Mouse (Mus musculus) intestine, postnatal 0 days (tissue): ENCODE data around the gene Btd. TPM values are rescaled to one million over a fixed set of nuclear protein-coding genes. Genes with fewer than 3 reads are reported as not detected.
A peak's percentile ranks its signal among the peaks of the same experiment; 100 is the strongest.

Experiments used
- ATAC-seq: fragments of 200-750 bp; cut with Nextera tagmentation; 2 replicates; pipeline ENCODE4 v1.8.0; 2017; ENCODE audit warnings: mild to moderate bottlenecking, moderate TSS enrichment, moderate library complexity
- H3K27ac ChIP-seq: fragments of 300-500 bp; sonication (generic); 2 replicates; pipeline ENCODE4 v1.5.1; 2014; ENCODE audit warnings: mild to moderate bottlenecking, low read depth, low read length, moderate library complexity
- H3K27me3 ChIP-seq: fragments of 300-500 bp; sonication (generic); replicated peaks from 2 replicates; pipeline ENCODE4 v1.6.1; 2014; ENCODE audit warnings: low read length, mixed read lengths; ENCODE audit not compliant: control insufficient read depth, insufficient read depth
- H3K36me3 ChIP-seq: fragments of 300-500 bp; sonication (generic); 2 replicates; pipeline ENCODE4 v1.6.1; 2014; ENCODE audit warnings: mild to moderate bottlenecking, moderate library complexity; ENCODE audit not compliant: control insufficient read depth, insufficient read depth
- H3K4me1 ChIP-seq: fragments of 300-500 bp; sonication (generic); replicated peaks from 2 replicates; pipeline ENCODE4 v1.6.1; 2014; ENCODE audit warnings: antibody characterized with exemption, low read length, mixed read lengths; ENCODE audit not compliant: control insufficient read depth, insufficient read depth
- H3K4me2 ChIP-seq: fragments of 300-500 bp; sonication (generic); replicated peaks from 2 replicates; pipeline ENCODE4 v1.6.1; 2014; ENCODE audit warnings: low read depth, mild to moderate bottlenecking, moderate library complexity
- H3K4me3 ChIP-seq: fragments of 300-500 bp; sonication (generic); 2 replicates; pipeline ENCODE4 v1.5.1; 2014; ENCODE audit warnings: low read depth, low read length
- H3K9ac ChIP-seq: fragments of 300-500 bp; sonication (generic); 2 replicates; pipeline ENCODE4 v1.6.1; 2014; ENCODE audit warnings: mild to moderate bottlenecking, low read depth, low read length
- H3K9me3 ChIP-seq: fragments of 300-500 bp; sonication (generic); 2 replicates; pipeline ENCODE4 v1.6.1; 2016; ENCODE audit warnings: mixed run types; ENCODE audit not compliant: control insufficient read depth
- CTCF ChIP-seq: sonication (generic); IDR thresholded peaks from 2 replicates; pipeline ENCODE4 v1.5.1; 2016; ENCODE audit warnings: low read depth, mild to moderate bottlenecking, control low read depth, antibody characterized with exemption, moderate library complexity
- WGBS: fragments of 180-500 bp; shearing (Covaris S2); extraction: QIAGEN DNeasy Blood & Tissue Kit; methylation state at CpG from one replicate; pipeline ENCODE4 v1.1.7; 2014; 5-methylcytosine and 5-hydroxymethylcytosine counted together
- polyA plus RNA-seq: library from polyadenylated mRNA; unstranded; fragments of >200 nt; fragmentation: Nextera tagmentation; extraction: Ambion mirVana; gene quantifications from 2 replicates; pipeline ENCODE4 v1.2.1, GENCODE M21; 2015

Btd gene
- polyA plus RNA-seq, 1 experiment from 2014 or later: 45.5 TPM

GRCm38 (mm10) chr14:31656857-31657645 is 16.2 kb downstream of the Btd start:
- peak; percentile 90 for TF ChIP-seq CTCF
- WGBS: 20% methylated on average over 5 of the region's 5 CpGs
- H3K9ac ChIP-seq: no peak overlapping the region
- no peaks in the 10 kb centered on the region for H3K9me3 ChIP-seq
- peaks cover 3% of the 10 kb centered on the region for H3K4me1 ChIP-seq
- H3K36me3 ChIP-seq: no peaks in the 10 kb centered on the region
- no peak overlapping the region for H3K4me2 ChIP-seq
- H3K4me3 ChIP-seq: no peak overlapping the region
- no peak for ATAC-seq
- no peak overlapping the region for H3K27ac ChIP-seq
- no peaks in the 10 kb centered on the region for H3K27me3 ChIP-seq

GRCm38 (mm10) chr14:31658126-31658680 is 17.4 kb downstream of the Btd start:
- no peak for ATAC-seq
- Histone ChIP-seq H3K4me3 (no peak overlapping the region), H3K27me3 (no peaks in the 10 kb centered on the region), H3K36me3 (no peaks in the 10 kb centered on the region), H3K9ac (no peak overlapping the region), H3K4me1 (peaks cover 10% of the 10 kb centered on the region), H3K4me2 (no peak overlapping the region), H3K27ac (no peak overlapping the region), H3K9me3 (no peaks in the 10 kb centered on the region)
- TF ChIP-seq CTCF: no peak
- WGBS: 86% methylated on average over 8 of the region's 8 CpGs

GRCm38 (mm10) chr14:31659501-31660181 is 18.8 kb downstream of the Btd start:
- no peak overlapping the region for H3K9ac ChIP-seq
- no peak for ATAC-seq

GRCm38 (mm10) chr14:31660312-31661093 is 19.7 kb downstream of the Btd start:
- no peak for TF ChIP-seq CTCF
- H3K9ac ChIP-seq: no peak overlapping the region
- WGBS: 69% methylated on average over 7 of the region's 7 CpGs
- H3K27ac ChIP-seq: 0 out of 2 replicates have a peak overlapping the region, but pooled peaks have one; percentile 31
- H3K4me2 ChIP-seq: no peak overlapping the region
- no peak for ATAC-seq
- no peaks in the 10 kb centered on the region for H3K27me3 ChIP-seq
- H3K36me3 ChIP-seq: no peaks in the 10 kb centered on the region
- no peaks in the 10 kb centered on the region for H3K9me3 ChIP-seq
- H3K4me1 ChIP-seq: peaks cover 10% of the 10 kb centered on the region
- H3K4me3 ChIP-seq: no peak overlapping the region

More at GRCm38 (mm10) chr14:31659501-31660181, 18.8 kb downstream of the Btd start:
- Histone ChIP-seq H3K36me3 (no peaks in the 10 kb centered on the region), H3K9me3 (no peaks in the 10 kb centered on the region), H3K27me3 (no peaks in the 10 kb centered on the region), H3K4me1 (peaks cover 10% of the 10 kb centered on the region), H3K4me3 (no peak overlapping the region), H3K27ac (peak overlapping the region; percentile 46; the same call in 1 of the 2 replicates), H3K4me2 (no peak overlapping the region)
- 42% methylated on average over 10 of the region's 10 CpGs for WGBS
- TF ChIP-seq CTCF: no peak

GRCm38 (mm10) chr14:31661671-31662554 is 21.1 kb downstream of the Btd start:
- Histone ChIP-seq H3K4me2 (peak overlapping the region; percentile 73), H3K27me3 (no peaks in the 10 kb centered on the region), H3K9ac (peak overlapping the region; percentile 60), H3K4me1 (peaks cover 10% of the 10 kb centered on the region), H3K4me3 (peak overlapping the region; percentile 44), H3K27ac (peak overlapping the region; percentile 92), H3K9me3 (no peaks in the 10 kb centered on the region), H3K36me3 (peaks cover 11% of the 10 kb centered on the region; the same call in 1 of the 2 replicates)
- ATAC-seq: peak; percentile 81
- TF ChIP-seq CTCF: peak; percentile 57
- WGBS: 4% methylated on average over 44 of the region's 44 CpGs
